Mouse (Mus musculus) liver, embryonic 11.5 days (tissue): ENCODE data around the gene Insrr. TPM values are rescaled to one million over a fixed set of nuclear protein-coding genes. Genes with fewer than 3 reads are reported as not detected.

Experiments used
- ATAC-seq: fragments of 200-750 bp; cut with Nextera tagmentation; replicated peaks from 2 replicates; pipeline ENCODE4 v1.8.0; 2017; ENCODE audit warnings: moderate number of reproducible peaks, mild to moderate bottlenecking, moderate TSS enrichment, moderate library complexity; ENCODE audit not compliant: low FRiP score
- DNase-seq: peaks from one replicate; pipeline ENCODE4 v3.0.0-alpha.2; 2017; ENCODE audit warnings: low spot score
- H3K27ac ChIP-seq: fragments of 300-500 bp; sonication (generic); 2 replicates; pipeline ENCODE4 v1.5.1; 2014; ENCODE audit warnings: mild to moderate bottlenecking, low read depth, low read length, control low read depth
- H3K27me3 ChIP-seq: fragments of 300-500 bp; sonication (generic); replicated peaks from 2 replicates; pipeline ENCODE4 v1.6.1; 2014; ENCODE audit warnings: low read length, mixed read lengths; ENCODE audit not compliant: control insufficient read depth, insufficient read depth
- H3K36me3 ChIP-seq: fragments of 300-500 bp; sonication (generic); 2 replicates; pipeline ENCODE4 v1.6.1; 2014; ENCODE audit warnings: mild to moderate bottlenecking, low read length, moderate library complexity, mixed read lengths; ENCODE audit not compliant: control insufficient read depth, insufficient read depth
- H3K4me1 ChIP-seq: fragments of 300-500 bp; sonication (generic); replicated peaks from 2 replicates; pipeline ENCODE4 v1.6.1; 2014; ENCODE audit warnings: low read length, mixed read lengths; ENCODE audit not compliant: control insufficient read depth, insufficient read depth
- H3K4me2 ChIP-seq: fragments of 300-500 bp; sonication (generic); 2 replicates; pipeline ENCODE4 v1.6.1; 2014; ENCODE audit warnings: mild to moderate bottlenecking, control low read depth, moderate library complexity
- H3K4me3 ChIP-seq: fragments of 300-500 bp; sonication (generic); 2 replicates; pipeline ENCODE4 v1.5.1; 2014; ENCODE audit warnings: low read depth, low read length, control low read depth
- H3K9ac ChIP-seq: fragments of 300-500 bp; sonication (generic); 2 replicates; pipeline ENCODE4 v1.6.1; 2014; ENCODE audit warnings: low read depth, low read length, control low read depth
- H3K9me3 ChIP-seq: fragments of 300-500 bp; sonication (generic); 2 replicates; pipeline ENCODE4 v1.6.1; 2016; ENCODE audit warnings: low read length, inconsistent platforms, mixed read lengths; ENCODE audit not compliant: control insufficient read depth
- WGBS: fragments of 180-500 bp; shearing (Covaris S2); extraction: QIAGEN DNeasy Blood & Tissue Kit; methylation state at CpG from one replicate; pipeline ENCODE4 v1.1.7; 2014; 5-methylcytosine and 5-hydroxymethylcytosine counted together
- polyA plus RNA-seq: library from polyadenylated mRNA; unstranded; fragments of >200 nt; fragmentation: Nextera tagmentation; extraction: Ambion mirVana; gene quantifications from 2 replicates; pipeline ENCODE4 v1.2.1, GENCODE M21; 2014

Gene Insrr
- polyA plus RNA-seq, 1 experiment from 2014 or later: 0.05 TPM

DNA sequence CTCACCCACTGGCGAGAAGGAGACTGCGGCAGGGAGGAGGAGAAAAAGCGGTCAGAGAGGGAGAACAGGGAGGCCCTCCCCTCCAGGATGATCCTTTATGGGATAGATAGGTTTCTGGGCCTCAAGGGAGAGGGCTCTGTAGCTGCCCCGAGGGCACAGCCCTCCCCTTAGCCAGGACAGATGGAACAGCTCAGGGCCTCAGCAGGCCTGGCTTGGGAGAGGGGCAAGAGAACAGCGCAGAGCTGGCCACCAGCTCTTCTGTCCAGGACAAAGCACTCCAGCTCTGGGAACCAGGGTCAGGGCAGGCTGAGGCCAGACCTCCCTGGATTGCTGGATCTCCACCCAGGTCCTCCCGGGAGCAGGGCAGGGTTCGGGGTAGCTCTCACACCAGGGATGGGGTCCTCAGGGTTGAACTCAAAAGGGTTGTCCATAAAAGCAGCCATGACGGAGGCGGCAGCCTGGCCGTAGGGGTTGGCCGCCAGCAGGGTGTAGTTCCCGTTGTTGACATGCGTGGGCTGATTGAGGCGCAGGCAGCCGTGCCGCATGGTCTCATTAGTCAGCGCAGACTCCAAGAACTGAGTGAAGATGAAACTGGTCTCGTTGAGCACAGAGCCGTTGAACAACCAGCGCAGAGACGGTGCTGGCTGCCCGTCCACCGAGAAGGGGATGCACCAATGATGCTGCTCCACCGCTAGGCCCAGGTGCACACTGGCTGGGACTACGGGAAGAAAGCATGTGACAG lies 13.3 kb upstream of the Insrr start:
- ATAC-seq: no peak
- 82% methylated on average over 25 of the region's 25 CpGs for whole genome bisulfite sequencing
- no peak overlapping the region for H3K27ac ChIP-seq
- H3K4me1 ChIP-seq: no peaks in the 10 kb centered on the region
- no peak for DNase-seq
- no peak overlapping the region for H3K9ac ChIP-seq
- H3K4me2 ChIP-seq: no peak overlapping the region
- no peaks in the 10 kb centered on the region for H3K36me3 ChIP-seq
- no peak overlapping the region for H3K4me3 ChIP-seq
- no peaks in the 10 kb centered on the region for H3K9me3 ChIP-seq
- peaks cover 15% of the 10 kb centered on the region for H3K27me3 ChIP-seq

- H3K27me3 ChIP-seq: 0 out of 2 replicates have a peak, but pooled peaks cover under 1% of the 10 kb centered on the region
- H3K4me3 ChIP-seq: no peak overlapping the region
- H3K4me2 ChIP-seq: no peak overlapping the region
- ATAC-seq: no peak
- no peaks in the 10 kb centered on the region; the same call in 1 of the 2 replicates for H3K4me1 ChIP-seq
- H3K27ac ChIP-seq: no peak overlapping the region
- WGBS: 51% methylated on average over 5 of the region's 5 CpGs
- no peak overlapping the region for H3K9ac ChIP-seq
- no peaks in the 10 kb centered on the region for H3K9me3 ChIP-seq
- DNase-seq: no peak
- H3K36me3 ChIP-seq: no peaks in the 10 kb centered on the region
These were observed 11.6 kb upstream of the Insrr start for GRCm38 (mm10) chr3:87785156-87785555.

- no peak overlapping the region for H3K9ac ChIP-seq
- H3K36me3 ChIP-seq: no peaks in the 10 kb centered on the region
- DNase-seq (no peak), ATAC-seq (no peak)
- H3K4me1 ChIP-seq: no peaks in the 10 kb centered on the region; the same call in 1 of the 2 replicates
- WGBS: 60% methylated on average over 6 of the region's 6 CpGs
- H3K4me3 ChIP-seq: no peak overlapping the region
- H3K27ac ChIP-seq: no peak overlapping the region
- H3K9me3 ChIP-seq: no peaks in the 10 kb centered on the region
- no peak overlapping the region for H3K4me2 ChIP-seq
- no peaks in the 10 kb centered on the region; the same call in 1 of the 2 replicates for H3K27me3 ChIP-seq
These were observed 11.0 kb upstream of the Insrr start for GRCm38 (mm10) chr3:87785626-87786214.

DNA sequence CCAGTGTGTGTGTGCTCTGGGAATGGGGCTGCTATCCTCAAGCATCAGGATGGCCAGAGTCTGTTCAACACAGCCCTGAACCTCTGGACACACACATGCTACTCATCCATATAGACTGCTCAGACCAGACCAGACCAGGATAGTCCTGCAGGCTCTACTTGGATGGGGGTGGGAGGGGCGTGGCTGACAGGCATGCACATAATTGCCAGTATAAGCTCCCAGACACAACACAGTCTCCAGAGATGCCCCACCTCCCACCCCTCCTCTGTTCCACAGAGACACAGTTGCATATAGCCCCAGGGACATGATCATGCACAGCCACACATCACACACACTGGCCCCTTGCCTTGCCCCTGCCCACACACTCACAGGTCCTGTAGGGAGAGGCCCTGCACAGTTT lies 7.5 kb upstream of the Insrr start:
- Histone ChIP-seq H3K4me2 (no peak overlapping the region), H3K9me3 (no peaks in the 10 kb centered on the region), H3K36me3 (no peaks in the 10 kb centered on the region), H3K27me3 (peaks cover 34% of the 10 kb centered on the region), H3K4me3 (no peak overlapping the region), H3K4me1 (peaks cover 3% of the 10 kb centered on the region), H3K9ac (no peak overlapping the region), H3K27ac (no peak overlapping the region)
- no peak for DNase-seq
- ATAC-seq: peak; percentile 45; the same call in 1 of the 2 replicates
- WGBS: 48% methylated on average over 1 of the region's 1 CpGs

DNA sequence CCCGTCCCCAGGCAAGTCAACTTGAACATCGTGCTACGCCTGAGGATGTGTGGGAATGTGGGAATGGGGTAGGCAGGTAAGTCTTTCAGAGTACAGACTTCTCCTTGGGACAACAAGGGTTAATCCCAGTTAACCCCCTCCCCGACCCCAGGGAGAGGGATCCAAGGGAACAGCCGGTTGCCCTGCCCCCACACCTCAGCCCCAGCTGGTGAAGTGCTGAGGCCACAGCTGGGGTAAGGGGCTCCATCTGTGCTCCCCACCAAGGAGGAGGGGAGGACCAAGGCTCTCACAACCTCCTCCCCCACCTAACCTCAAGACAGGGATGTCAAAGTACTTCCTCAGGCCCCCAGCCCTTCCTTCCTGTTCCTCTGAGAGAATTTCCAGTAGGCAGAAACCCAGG lies 7.0 kb upstream of the Insrr start:
- Histone ChIP-seq H3K4me2 (no peak overlapping the region), H3K4me3 (no peak overlapping the region), H3K27ac (no peak overlapping the region), H3K27me3 (peaks cover 39% of the 10 kb centered on the region), H3K36me3 (no peaks in the 10 kb centered on the region), H3K9ac (no peak overlapping the region), H3K4me1 (peaks cover 6% of the 10 kb centered on the region), H3K9me3 (no peaks in the 10 kb centered on the region)
- 27% methylated on average over 5 of the region's 5 CpGs for WGBS
- peak; percentile 12; the same call in 1 of the 2 replicates for ATAC-seq
- no peak for DNase-seq

DNA sequence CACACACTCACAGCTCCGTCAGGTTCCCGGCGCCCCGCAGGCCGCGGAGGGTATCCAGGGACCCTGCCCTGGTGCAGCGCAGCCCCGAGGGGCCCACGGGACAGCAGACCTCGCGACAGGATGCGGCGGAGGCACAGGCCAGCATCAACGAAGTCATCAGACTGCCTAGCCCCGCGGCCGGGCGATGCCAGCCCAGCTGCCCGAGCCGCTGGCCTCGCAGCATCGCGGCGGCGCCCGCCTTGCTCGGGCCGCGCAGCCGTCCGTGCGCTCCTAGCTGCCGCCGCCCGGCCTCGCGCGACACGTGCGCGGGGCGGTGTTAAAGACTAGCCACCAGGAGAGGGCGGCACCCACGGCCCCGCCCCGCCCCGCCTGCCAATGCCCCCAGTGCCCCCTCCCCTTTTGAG lies 1.8 kb upstream of the Insrr start, which contains the start of gene Ntrk1:
Ntrk1 (minus strand) TSS at position 241 of the 404 bp plus-strand sequence.
- DNase-seq (no peak), ATAC-seq (peak; percentile 26; the same call in 1 of the 2 replicates)
- peak within 1 kb of the TSS; percentile 30; the same call in 1 of the 2 replicates for H3K9ac ChIP-seq

GRCm38 (mm10) chr3:87795336-87796277 lies 1.1 kb upstream of the Insrr start:
- peak; percentile 64 for DNase-seq
- ATAC-seq: no peak

More for the DNA sequence above, 1.8 kb upstream of the Insrr start, which contains the start of gene Ntrk1:
- Histone ChIP-seq H3K36me3 (no peaks in the 10 kb centered on the region), H3K27me3 (peaks cover 90% of the 10 kb centered on the region), H3K4me2 (peak within 1 kb of the TSS; percentile 60), H3K27ac (no peak within 1 kb of the TSS), H3K9me3 (no peaks in the 10 kb centered on the region), H3K4me3 (peak within 1 kb of the TSS; percentile 35), H3K4me1 (peaks cover 7% of the 10 kb centered on the region; the same call in 1 of the 2 replicates)
- WGBS: 2% methylated on average over 47 of the region's 47 CpGs

GRCm38 (mm10) chr3:87801681-87802080 lies 4.9 kb downstream of the Insrr start:
- Histone ChIP-seq H3K36me3 (no peaks in the 10 kb centered on the region), H3K9me3 (no peaks in the 10 kb centered on the region), H3K9ac (no peak overlapping the region), H3K4me3 (no peak overlapping the region), H3K4me1 (0 out of 2 replicates have a peak, but pooled peaks cover 2% of the 10 kb centered on the region), H3K27me3 (peaks cover 97% of the 10 kb centered on the region), H3K27ac (no peak overlapping the region), H3K4me2 (no peak overlapping the region)
- 57% methylated on average over 5 of the region's 5 CpGs for WGBS
- ATAC-seq (no peak), DNase-seq (no peak)

More at GRCm38 (mm10) chr3:87795336-87796277, 1.1 kb upstream of the Insrr start:
- no peak overlapping the region for H3K27ac ChIP-seq
- 14% methylated on average over 33 of the region's 33 CpGs for WGBS
- H3K4me3 ChIP-seq: peak overlapping the region; percentile 35
- H3K4me2 ChIP-seq: peak overlapping the region; percentile 60
- peaks cover 7% of the 10 kb centered on the region; the same call in 1 of the 2 replicates for H3K4me1 ChIP-seq
- H3K9me3 ChIP-seq: no peaks in the 10 kb centered on the region
- H3K36me3 ChIP-seq: no peaks in the 10 kb centered on the region
- H3K9ac ChIP-seq: no peak overlapping the region
- H3K27me3 ChIP-seq: peaks cover 96% of the 10 kb centered on the region
